Mouse (Mus musculus) embryo, embryonic 10.5 days (tissue): ENCODE results near the gene Washc4.
"Not testable (repeated sequence)": the region's sequence is repeated elsewhere in the genome, so short reads cannot be mapped to it uniquely, and the experiment has no call there.

ENCODE experiments used
- DNase-seq: peaks from one replicate; pipeline ENCODE4 v3.0.0-alpha.2; 2015; ENCODE audit warnings: low spot score

Washc4 gene

DNA sequence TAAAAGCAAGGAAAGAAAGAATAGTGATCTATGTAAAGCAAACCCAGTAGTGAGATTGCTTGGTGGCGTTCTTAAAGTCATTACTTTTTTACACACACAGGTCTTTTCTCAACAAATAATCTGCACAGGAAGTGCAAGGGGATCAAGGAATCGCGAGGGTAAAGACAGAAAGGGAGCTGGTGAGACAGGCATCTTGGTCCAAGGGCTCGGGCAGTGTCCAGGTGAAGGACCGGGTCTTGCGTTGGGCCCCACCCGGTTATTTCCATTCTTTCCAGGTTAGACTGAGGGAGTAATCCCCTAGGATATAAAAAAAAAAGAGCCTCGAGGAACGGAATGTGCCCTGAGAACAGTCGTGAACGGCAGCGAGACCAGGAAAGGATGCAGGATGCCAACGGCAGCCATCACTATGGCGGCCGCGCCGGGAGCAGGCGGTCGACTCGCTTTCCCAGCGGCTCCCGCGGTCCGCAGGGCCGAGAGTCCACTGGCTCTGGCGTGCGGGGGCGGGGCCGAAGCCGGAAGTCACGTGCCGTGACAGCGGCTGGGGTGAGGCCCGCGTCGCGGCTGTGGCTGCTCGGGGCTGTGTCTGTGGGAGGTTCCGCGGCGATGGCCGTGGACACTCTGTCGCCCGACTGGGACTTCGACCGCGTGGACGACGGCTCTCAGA, at the start of gene Washc4:
Washc4 (plus strand) TSS at position 314 of the 664 bp plus-strand sequence.
- DNase-seq: peak; percentile 94

DNA sequence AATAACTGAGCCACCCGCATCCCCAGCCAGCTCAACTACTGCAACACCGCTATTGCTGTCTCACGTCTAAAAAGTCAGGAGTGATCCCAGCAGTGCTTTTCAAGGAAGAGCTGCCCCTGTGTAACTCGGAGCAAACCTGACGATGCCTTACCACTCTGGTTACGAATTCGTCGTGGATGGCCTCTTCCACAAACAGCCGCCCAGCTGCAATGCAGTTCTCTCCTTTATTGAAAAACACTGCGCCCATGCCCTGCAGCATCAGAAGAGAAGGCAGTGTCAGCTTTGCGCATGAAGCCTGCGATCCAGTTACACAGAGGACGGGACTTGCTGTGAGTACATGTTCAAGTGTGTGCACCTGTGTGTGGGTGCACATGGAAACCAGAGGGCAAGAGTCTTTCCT, 46.2 kb upstream of the Washc4 start:
- DNase-seq: no peak

DNA sequence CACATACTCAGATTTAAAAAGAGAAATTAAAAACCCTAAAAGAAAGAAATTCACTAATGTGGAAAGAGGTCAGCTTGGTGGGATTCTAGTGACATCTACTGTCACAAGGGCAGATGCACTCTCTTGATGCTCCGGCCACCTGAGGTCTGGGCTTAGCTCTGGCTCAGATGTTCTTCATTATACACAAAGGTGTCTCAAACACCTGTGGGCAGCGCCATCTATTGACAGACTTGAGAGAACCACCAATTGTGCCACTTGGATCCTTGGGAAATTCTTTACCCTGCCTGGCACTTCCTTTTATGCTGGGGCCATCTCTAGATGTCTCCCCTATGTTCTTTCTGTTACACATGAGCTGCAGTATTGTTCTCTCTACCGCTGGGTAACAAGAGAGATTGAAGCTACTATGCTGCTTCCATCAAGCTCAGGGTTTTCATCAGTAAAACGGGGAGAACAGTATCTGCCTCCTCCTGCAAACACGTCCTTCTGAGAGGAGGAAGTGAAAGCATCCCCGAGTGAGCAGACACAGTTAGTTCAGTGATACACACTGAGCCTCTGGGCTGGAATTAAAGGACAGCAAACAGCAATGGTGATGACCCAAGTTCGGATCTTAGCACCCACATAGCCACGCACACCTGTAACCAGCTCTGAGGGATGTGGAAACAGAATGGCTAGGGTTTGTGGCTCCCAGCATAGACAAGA, 34.4 kb upstream of the Washc4 start:
- DNase-seq: peak; percentile 8

DNA sequence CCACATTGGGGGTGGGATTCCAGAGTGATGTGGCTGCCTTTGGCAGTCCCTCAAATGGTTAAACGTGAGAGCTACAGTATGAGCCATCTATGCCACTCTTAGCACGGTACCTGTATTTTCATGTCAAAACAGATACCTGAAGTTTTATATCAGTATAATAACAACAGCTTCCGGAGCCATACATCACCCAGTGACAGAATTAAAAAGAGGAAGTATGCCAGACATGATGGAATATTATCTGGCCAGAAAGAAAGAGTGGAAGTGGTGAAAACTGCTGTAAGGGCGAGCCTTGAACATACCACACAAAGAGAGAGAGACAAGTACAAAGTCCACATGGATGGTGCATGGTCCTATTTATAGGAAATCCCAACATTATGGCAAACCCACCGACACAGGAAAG, 32.2 kb upstream of the Washc4 start:
- no peak for DNase-seq

DNA sequence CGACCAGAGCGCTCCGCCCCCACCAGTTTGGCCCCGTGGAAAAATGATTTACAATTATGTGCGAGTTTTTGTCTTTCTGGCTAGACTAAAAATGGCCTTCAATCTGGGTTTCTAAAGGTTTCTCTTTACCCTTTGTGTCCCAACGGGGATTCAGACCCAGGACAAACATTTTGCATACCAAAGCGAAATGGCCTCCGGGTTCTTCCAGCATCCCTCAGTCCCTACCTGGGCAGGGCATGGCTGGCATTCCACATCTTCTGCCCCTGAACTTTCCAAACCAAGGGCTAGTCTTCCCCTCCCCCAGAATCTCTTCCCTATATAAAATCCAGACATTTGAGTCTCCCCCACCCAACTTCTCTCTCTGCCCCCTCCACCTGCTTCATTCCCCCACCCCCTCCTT, 29.8 kb upstream of the Washc4 start:
- no peak for DNase-seq

DNA sequence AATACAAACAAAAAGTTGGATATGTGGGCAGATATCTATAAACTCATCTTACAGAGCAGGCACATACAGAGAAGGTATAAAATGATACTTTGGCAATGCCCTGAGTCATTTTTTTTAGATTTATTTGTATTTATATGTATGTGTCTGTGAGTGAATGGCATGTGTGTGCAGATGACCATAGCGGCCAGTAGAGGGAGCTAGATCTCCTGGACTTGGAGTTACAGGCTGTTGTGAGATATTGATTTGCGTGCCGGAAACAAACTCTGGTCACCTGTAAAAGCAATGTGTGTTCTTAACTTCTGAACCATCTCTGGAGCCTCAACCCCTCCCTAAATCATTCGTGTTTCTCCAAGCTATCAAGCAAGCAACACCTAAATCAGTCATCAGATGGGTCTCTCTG, 22.6 kb upstream of the Washc4 start:
- no peak for DNase-seq

DNA sequence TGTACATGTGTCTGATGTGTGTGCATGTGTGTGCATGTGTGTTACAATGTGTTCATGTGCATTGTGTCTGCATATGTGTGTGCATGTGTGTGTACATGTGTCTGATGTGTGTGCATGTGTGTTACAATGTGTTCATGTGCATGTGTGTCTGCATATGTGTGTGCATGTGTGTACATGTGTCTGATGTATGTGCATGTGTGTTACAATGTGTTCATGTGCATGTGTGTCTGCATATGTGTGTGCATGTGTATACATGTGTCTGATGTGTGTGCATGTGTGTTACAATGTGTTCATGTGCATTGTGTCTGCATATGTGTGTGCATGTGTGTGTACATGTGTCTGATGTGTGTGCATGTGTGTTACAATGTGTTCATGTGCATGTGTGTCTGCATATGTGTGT, 19.3 kb upstream of the Washc4 start:
- not testable (repeated sequence) for DNase-seq

DNA sequence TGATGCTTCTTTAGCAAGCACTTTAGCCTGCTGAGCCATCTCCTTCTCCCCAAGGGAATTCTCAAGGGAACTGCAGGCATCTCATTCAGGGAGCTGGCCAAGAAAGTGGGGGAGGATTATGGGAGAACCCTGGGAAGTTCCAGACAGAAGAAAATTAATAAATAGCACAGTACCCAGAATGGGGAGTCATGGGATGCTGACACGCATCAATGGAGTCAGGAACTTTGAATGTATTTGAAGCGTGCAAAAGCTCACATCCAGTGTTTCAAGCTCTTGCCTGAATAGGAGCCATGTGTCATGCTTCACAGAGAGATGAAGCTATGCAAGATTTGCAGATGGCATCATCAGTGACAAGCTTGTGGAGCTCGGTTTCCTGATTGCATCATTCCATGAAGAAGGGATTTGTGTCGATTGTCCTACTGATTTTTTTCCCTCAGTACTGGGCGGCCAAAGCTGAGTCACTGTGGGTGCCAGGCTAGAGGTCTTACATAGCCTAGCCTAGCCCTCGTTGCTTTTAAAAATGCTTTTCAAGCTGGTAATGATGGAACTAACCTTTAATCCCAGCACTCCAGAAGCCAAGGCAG, 13.1 kb upstream of the Washc4 start:
- DNase-seq: no peak

DNA sequence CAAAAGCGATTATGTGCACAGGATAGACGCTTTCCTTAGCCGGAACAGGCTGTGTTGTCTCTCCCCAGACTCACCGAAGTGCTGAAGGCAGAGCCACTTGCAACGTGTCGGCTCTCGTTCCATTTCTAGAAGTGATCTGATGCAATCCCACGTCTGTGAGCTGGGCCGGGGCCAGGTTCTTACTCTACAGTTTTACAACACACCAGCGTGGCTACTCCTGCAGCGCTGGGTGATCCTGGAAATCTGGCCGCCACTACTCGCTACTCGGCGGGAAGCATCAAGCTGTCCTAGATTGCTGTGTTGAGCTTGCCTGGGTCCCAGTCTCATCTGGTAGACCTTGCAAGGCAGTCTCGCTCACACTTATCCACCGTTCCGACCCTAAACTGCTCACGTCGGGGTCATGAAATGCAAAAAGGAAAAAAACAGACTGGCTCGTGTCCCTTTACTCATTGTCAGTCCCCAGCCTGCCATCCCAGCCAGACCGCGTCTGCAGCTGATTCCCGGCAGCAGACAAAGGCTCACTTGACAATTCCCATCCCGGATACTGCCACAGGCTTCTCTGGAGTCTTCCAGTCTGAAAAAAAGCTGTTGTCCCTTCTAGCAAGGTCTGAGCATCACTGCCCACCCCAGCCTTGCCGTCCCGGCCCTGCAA, 10.2 kb upstream of the Washc4 start:
- peak; percentile 42 for DNase-seq

DNA sequence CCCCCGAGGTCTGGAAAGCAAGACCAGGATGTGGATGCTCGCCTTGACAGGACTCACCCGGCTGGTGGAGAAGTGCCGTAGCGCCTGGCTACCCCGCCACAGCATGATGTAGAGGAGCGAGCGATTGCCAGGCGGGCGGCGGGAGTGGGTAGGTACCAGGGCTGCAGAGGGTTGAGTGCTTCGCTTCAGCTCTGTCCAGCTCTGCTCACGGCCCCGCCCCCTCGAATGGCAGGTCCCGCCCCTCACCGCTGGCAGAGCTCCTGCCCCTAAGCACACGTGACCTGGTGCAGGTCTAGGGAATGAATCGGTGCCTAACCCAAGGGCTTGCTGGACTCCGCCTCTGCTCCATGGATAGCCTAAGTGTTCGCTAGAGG, 9.7 kb upstream of the Washc4 start, which contains the start of gene Aldh1l2:
Aldh1l2 (minus strand) TSS at position 231 of the 374 bp plus-strand sequence.
- DNase-seq: peak; percentile 90

DNA sequence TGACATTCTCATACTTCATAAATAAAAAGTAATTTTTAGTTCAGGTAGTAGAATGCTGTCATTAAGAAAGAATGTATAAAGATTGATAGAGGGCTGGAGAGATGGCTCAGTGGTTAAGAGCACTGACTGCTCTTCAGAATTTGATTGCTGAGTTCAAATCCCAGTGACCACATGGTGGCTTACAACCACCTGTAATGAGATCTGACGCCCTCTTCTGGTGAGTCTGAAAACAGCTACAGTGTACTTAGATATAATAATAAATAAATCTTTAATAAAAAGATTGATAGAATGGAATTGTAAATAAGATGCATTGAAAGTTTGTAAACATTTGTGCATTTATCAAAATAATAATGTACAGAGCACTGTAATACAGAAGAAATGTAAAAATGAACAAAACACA, 7.1 kb upstream of the Washc4 start:
- DNase-seq: no peak

DNA sequence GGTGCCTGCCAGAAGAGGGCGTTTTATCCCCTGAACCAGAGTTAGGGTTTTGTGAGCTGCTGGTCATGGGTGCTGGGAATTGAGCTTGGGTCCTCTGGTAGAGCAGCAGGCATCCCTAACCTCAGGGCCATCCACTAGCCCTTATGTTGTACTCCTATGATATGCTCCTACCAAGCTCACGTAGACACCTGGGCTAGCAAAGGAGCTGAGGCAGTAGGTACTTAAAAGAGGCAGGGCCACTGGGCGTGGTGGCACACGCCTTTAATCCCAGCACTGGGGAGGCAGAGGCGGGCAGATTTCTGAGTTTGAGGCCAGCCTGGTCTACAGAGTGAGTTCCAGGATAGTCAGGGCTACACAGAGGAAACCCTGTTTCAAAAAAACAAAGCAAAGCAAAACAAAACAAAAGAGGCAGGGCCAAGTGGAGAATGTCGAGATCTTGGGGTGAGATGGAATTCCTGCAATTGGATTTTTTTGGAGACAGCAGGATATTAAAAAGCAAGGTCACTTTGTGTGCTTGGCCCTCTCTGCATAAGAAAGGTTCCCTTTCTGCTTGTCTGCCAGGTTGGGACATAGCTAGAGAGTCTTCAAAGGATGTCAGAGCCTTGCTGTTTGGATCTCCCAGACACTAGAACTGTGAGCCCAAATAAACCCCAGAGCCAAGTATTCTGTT, 4.1 kb upstream of the Washc4 start:
- DNase-seq: no peak

DNA sequence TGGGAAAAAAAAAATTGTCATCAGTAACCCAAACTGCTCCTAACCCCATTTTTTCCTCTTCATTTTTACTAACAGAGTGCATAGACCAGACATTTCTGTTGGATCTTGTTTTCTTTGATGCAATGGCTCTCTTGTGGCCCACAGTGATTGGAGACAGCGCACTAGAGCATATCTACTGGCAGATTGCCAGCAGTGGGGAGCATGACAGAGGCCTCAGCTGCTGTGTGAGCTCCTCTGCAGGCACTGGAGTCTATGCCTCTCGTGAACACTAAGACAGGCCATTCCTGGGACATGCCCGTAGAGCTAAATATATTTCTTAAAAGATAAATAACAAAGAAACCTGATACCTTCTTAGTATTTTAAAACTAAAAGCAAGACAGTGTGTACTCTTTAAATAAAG, 3.5 kb upstream of the Washc4 start:
- DNase-seq: no peak

DNA sequence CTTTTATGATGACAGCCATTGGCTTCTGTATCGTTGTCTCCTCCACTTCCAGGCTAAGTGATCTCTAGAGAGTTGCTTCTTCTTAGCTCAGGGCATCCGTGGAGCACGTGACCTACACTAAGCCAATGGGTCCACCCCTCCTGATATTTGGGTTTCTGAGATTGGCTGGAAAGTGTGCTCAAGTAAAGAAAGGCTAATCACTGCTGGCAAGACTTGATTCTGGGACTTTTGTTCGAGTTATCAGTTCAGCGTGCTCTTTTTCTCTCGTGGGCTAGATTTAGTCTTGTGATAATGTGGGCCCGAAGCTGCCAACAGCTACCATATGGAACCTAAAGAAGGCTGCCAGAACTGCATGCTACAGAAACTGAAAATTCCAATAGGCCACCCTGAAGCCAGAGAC, 1.3 kb upstream of the Washc4 start:
- no peak for DNase-seq

DNA sequence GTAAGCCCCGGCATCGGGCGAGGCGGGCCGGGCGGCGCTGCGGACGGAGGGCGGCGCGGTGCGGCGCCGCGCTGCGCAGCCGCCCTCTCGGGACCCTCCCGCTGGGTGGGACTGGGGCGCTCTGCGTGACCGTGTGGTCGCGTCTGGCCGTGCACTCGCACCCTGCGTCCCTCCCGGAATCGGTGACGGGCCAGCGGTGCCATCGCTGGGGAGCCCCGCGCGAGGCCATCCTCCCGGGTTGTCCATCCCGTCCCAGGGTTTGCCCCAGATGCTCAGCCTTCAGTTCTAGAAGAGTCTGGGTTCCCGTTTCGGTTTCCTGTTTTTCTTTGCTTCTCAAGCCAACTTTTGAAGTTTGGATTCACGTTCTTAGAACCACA, 539 bp downstream of the Washc4 start:
- peak; percentile 68 for DNase-seq

DNA sequence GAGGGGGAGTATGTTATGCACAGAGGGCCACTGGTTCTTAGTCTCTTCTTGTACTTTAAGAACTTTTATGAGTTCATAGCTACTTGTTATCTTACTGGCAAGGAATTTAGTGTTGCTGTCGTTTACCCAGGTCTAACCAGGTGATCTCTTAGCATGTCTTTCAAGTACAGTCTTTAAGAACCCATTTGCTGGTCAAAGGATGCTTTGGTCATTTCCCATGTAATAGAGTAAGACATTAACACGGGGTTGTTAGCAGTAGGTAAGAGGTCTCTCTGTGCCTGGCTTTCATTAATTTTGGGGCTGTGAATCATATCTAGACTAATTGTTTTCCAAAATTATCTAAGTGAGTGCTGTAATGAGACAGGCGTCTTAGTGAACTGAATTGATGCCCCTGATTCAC, 1.8 kb downstream of the Washc4 start:
- DNase-seq: no peak

DNA sequence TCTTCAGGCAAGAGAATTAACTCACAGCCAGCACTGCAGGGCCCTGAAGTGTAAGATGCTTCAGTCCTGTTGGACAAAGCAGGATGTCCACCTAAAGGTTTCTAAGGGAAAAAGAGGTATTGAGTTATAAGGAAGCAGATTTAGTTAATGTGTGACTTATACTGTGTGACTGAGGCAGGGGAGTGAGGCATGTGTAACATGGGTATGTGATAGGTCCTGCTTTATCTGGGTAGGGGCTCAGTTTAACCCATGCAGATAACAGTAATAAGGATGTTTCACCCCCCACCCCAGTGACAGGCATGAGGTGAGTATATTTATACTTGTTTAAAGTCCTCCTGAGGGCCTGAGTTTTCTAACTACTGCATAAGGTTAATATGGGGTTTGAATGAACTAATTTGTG, 19.5 kb downstream of the Washc4 start:
- DNase-seq: no peak

DNA sequence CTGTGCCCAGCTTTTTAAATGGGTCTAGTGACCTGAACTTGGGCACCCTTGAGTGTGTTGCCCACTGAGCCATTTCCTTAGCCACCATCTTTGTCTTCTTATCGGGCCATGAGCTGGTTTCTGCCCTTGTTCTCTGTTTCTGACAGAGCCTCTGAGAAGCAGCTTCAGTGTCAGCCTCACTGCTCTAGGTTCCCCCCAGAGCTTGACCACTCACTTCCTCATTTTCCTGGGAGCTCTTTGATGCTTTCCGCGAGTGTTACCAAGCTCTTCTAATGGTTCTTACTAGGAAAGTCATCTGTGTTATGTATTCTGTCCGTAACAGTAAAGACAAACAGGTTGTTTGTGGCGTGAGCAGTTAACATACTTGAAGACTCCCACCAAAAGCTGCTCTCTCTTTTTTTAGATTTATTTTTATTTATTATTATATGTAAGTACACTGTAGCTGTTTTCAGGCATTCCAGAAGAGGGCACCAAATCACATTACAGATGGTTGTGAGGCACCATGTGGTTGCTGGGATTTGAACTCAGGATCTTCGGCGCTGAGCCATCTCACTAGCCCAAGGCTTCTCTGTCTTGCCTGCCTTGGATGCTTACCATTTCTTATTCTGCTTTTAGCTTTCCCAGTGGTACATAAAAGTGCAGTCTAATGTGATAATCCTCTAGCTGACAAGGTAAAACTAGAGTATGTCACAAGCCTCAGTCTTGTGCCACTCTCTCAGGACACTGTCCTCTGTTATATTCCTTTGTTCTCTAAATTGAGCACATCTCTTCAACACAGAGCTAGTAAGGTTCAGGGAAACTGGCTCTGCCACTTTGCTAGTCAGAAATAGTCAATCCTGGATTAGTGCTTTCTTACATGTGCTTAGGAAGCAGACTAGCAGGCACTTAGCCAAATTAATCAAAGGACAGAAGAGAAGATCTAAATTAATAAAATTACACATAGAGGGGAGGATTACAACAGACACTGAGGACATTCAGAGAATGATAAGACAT, 22.2 kb downstream of the Washc4 start:
- DNase-seq: no peak

DNA sequence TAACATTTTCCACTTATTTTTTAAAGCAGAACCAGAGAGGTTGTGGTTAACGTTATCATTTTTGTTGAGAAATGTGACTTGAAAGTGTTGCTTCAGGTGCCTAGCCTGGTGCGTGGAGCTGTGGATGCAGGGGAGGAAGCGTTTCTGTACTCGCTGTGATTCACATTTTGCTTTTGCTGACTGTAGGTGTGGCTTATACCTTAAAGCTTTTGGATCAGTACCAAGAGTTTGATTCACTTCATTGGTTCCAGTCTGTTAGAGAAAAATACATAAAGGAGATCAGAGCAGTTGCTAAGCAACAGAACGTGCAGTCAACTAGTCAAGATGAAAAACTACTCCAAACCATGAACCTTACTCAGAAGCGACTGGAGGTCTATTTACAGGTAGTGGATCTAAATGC, 47.2 kb downstream of the Washc4 start:
- DNase-seq: no peak

DNA sequence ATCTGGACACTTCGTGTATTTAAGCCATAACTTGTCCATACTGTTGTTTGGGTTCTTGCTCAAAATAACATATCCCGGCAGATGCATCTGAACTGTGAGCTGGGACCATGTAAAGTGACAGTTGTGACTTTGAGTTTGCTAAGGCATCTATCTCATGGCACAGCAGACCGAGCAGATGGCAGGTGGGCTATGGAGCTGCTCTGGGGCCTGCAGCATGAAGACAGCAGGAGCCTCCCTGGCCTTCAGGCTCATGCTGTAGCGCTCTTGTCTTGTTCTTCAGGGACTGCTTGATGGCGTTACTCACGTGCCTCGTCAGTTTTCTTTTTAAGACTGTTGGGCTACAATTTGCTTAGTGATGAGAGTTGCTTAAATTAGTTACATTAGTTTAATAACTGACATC, 49.1 kb downstream of the Washc4 start:
- no peak for DNase-seq

DNA sequence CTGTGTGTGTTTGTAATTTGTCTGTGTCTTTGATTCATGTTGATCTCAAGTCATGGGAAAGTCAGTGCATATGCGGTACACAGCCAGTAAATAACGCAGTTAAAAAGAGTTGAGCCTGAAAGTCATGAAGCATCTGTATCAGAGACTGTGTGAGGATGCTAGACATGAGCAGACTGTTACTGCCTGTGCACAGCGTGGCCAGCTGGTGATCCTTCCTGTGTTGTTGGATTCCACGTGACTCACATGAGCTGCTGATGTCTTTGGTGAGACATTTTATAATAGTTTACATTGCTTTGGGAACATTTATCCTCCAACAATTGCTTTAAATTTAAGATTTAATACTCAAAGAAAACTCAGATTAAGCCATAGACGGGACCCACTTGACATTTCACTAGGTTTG, 51.0 kb downstream of the Washc4 start:
- DNase-seq: no peak
